Mouse (Mus musculus) heart, embryonic 11.5 days (tissue): ENCODE data around the gene Irf2bp1. TPM values are rescaled to one million over a fixed set of nuclear protein-coding genes. Genes with fewer than 3 reads are reported as not detected.

ENCODE experiments used
- ATAC-seq: fragments of 200-750 bp; cut with Nextera tagmentation; replicated peaks from 2 replicates; pipeline ENCODE4 v1.8.0; 2017; ENCODE audit warnings: moderate library complexity; ENCODE audit not compliant: insufficient number of reproducible peaks, low FRiP score, low TSS enrichment
- H3K27ac ChIP-seq: fragments of 300-500 bp; sonication (generic); 2 replicates; pipeline ENCODE4 v1.5.1; 2014; ENCODE audit warnings: mild to moderate bottlenecking, low read depth, low read length
- H3K27me3 ChIP-seq: fragments of 300-500 bp; sonication (generic); 2 replicates; pipeline ENCODE4 v1.6.1; 2014; ENCODE audit warnings: mild to moderate bottlenecking, low read length, mixed read lengths; ENCODE audit not compliant: control insufficient read depth, insufficient read depth
- H3K36me3 ChIP-seq: fragments of 300-500 bp; sonication (generic); 2 replicates; pipeline ENCODE4 v1.6.1; 2014; ENCODE audit warnings: mild to moderate bottlenecking, low read length, moderate library complexity, mixed read lengths; ENCODE audit not compliant: control insufficient read depth, insufficient read depth
- H3K4me1 ChIP-seq: fragments of 300-500 bp; sonication (generic); 2 replicates; pipeline ENCODE4 v1.6.1; 2014; ENCODE audit warnings: low read length; ENCODE audit not compliant: control insufficient read depth, insufficient read depth
- H3K4me2 ChIP-seq: fragments of 300-500 bp; sonication (generic); 2 replicates; pipeline ENCODE4 v1.6.1; 2014; ENCODE audit warnings: mild to moderate bottlenecking, moderate library complexity
- H3K4me3 ChIP-seq: fragments of 300-500 bp; sonication (generic); 2 replicates; pipeline ENCODE4 v1.5.1; 2014; ENCODE audit warnings: low read depth, low read length
- H3K9ac ChIP-seq: fragments of 300-500 bp; sonication (generic); 2 replicates; pipeline ENCODE4 v1.6.1; 2014; ENCODE audit warnings: mild to moderate bottlenecking, low read depth, low read length, moderate library complexity
- H3K9me3 ChIP-seq: fragments of 300-500 bp; sonication (generic); replicated peaks from 2 replicates; pipeline ENCODE4 v1.6.1; 2016; ENCODE audit warnings: low read length; ENCODE audit not compliant: control insufficient read depth
- WGBS: fragments of 180-500 bp; shearing (Covaris S2); extraction: QIAGEN DNeasy Blood & Tissue Kit; methylation state at CpG from one replicate; pipeline ENCODE4 v1.1.7; 2014; ENCODE audit not compliant: insufficient replicate concordance; 5-methylcytosine and 5-hydroxymethylcytosine counted together
- polyA plus RNA-seq: library from polyadenylated mRNA; unstranded; fragments of >200 nt; fragmentation: Nextera tagmentation; extraction: Ambion mirVana; gene quantifications from 2 replicates; pipeline ENCODE4 v1.2.1, GENCODE M21; 2014

The Irf2bp1 gene
- polyA plus RNA-seq: 13.9 and 14.2 TPM in 2 replicates

DNA sequence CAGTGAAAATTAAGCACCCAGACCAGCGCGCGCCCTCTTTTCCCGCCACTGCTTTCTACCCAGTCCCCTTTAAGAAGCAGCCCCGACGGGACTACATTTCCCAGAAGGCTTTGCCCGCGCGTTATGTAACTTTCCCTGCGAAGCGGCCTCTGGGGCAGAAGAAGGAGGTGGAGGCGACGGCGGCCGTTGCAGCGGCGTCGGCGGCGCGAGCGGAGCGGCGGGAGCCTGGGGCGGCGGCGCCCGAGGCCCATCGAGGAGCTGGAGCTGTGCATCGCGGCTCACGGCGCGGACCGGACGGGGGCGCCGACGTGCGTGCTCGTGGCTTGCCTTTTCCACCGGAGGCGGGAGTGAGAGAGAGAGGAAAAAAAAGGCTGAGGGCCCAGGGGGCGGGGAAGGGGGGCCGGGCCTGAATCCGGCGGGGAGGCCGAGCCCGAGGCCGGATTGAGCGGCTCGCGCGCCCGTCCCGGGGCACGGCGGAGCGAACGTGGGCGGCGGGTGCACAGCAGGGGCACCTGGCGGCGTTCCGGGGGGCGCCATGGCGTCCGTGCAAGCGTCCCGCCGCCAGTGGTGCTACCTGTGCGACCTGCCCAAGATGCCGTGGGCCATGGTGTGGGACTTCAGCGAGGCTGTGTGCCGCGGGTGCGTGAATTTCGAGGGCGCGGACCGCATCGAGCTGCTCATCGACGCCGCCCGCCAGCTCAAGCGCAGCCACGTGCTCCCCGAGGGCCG lies at the start of gene Irf2bp1:
Gene Irf2bp1 (plus strand): TSS at position 143 of the 729 bp plus-strand sequence.
- no peaks in the 10 kb centered on the region for H3K9me3 ChIP-seq
- under 1% methylated on average over 90 of the region's 90 CpGs for WGBS

GRCm38 (mm10) chr7:18957569-18958383 lies 46.1 kb upstream of the Irf2bp1 start:
- Histone ChIP-seq H3K27ac (no peak overlapping the region), H3K27me3 (peaks cover 55% of the 10 kb centered on the region), H3K9ac (peak overlapping the region; percentile 54), H3K4me3 (peak overlapping the region; percentile 62), H3K36me3 (no peaks in the 10 kb centered on the region), H3K4me1 (peaks cover 7% of the 10 kb centered on the region; the same call in 1 of the 2 replicates), H3K9me3 (no peaks in the 10 kb centered on the region), H3K4me2 (peak overlapping the region; percentile 98)
- peak; percentile 71 for ATAC-seq
- under 1% methylated on average over 98 of the region's 107 CpGs for WGBS

More for the DNA sequence above, at the start of gene Irf2bp1:
- Histone ChIP-seq H3K27ac (peak within 1 kb of the TSS; percentile 88), H3K36me3 (peaks cover 10% of the 10 kb centered on the region; the same call in 1 of the 2 replicates), H3K27me3 (no peaks in the 10 kb centered on the region), H3K9ac (peak within 1 kb of the TSS; percentile 91), H3K4me3 (peak within 1 kb of the TSS; percentile 85), H3K4me2 (peak within 1 kb of the TSS; percentile 100), H3K4me1 (peaks cover 29% of the 10 kb centered on the region)
- ATAC-seq: peak; percentile 46

- peaks cover 61% of the 10 kb centered on the region for H3K27me3 ChIP-seq
- peak; percentile 17 for ATAC-seq
Measured at GRCm38 (mm10) chr7:18958384-18958766, 45.5 kb upstream of the Irf2bp1 start.

GRCm38 (mm10) chr7:18959446-18959845 lies 44.4 kb upstream of the Irf2bp1 start:
- Histone ChIP-seq H3K4me3 (no peak overlapping the region), H3K4me1 (peaks cover 11% of the 10 kb centered on the region; the same call in 1 of the 2 replicates), H3K9me3 (no peaks in the 10 kb centered on the region), H3K4me2 (peak overlapping the region; percentile 20; the same call in 1 of the 2 replicates), H3K36me3 (no peaks in the 10 kb centered on the region), H3K27ac (peak overlapping the region; percentile 24; the same call in 1 of the 2 replicates), H3K9ac (no peak overlapping the region), H3K27me3 (peaks cover 71% of the 10 kb centered on the region)
- ATAC-seq: no peak
- WGBS: 36% methylated on average over 8 of the region's 8 CpGs

More at GRCm38 (mm10) chr7:18958384-18958766, 45.5 kb upstream of the Irf2bp1 start:
- H3K4me1 ChIP-seq: peaks cover 11% of the 10 kb centered on the region; the same call in 1 of the 2 replicates
- H3K36me3 ChIP-seq: no peaks in the 10 kb centered on the region
- peak overlapping the region; percentile 98 for H3K4me2 ChIP-seq
- under 1% methylated on average over 21 of the region's 21 CpGs for WGBS
- H3K27ac ChIP-seq: no peak overlapping the region
- H3K9ac ChIP-seq: peak overlapping the region; percentile 54
- peak overlapping the region; percentile 62 for H3K4me3 ChIP-seq
- H3K9me3 ChIP-seq: no peaks in the 10 kb centered on the region

GRCm38 (mm10) chr7:18962171-18962792 lies 41.6 kb upstream of the Irf2bp1 start:
- Histone ChIP-seq H3K36me3 (no peaks in the 10 kb centered on the region), H3K27ac (no peak overlapping the region), H3K4me2 (peak overlapping the region; percentile 55), H3K9me3 (no peaks in the 10 kb centered on the region), H3K9ac (no peak overlapping the region), H3K27me3 (peaks cover 72% of the 10 kb centered on the region), H3K4me3 (peak overlapping the region; percentile 18; the same call in 1 of the 2 replicates), H3K4me1 (peaks cover 10% of the 10 kb centered on the region; the same call in 1 of the 2 replicates)
- no peak for ATAC-seq
- WGBS: 2% methylated on average over 17 of the region's 17 CpGs

- Histone ChIP-seq H3K9ac (no peak overlapping the region), H3K9me3 (no peaks in the 10 kb centered on the region), H3K4me1 (peaks cover 6% of the 10 kb centered on the region; the same call in 1 of the 2 replicates), H3K4me3 (peak overlapping the region; percentile 18; the same call in 1 of the 2 replicates), H3K27ac (no peak overlapping the region), H3K36me3 (no peaks in the 10 kb centered on the region), H3K27me3 (peaks cover 68% of the 10 kb centered on the region), H3K4me2 (peak overlapping the region; percentile 55)
- WGBS: 2% methylated on average over 20 of the region's 20 CpGs
- no peak for ATAC-seq
Measured at GRCm38 (mm10) chr7:18962795-18963194, 41.0 kb upstream of the Irf2bp1 start.

DNA sequence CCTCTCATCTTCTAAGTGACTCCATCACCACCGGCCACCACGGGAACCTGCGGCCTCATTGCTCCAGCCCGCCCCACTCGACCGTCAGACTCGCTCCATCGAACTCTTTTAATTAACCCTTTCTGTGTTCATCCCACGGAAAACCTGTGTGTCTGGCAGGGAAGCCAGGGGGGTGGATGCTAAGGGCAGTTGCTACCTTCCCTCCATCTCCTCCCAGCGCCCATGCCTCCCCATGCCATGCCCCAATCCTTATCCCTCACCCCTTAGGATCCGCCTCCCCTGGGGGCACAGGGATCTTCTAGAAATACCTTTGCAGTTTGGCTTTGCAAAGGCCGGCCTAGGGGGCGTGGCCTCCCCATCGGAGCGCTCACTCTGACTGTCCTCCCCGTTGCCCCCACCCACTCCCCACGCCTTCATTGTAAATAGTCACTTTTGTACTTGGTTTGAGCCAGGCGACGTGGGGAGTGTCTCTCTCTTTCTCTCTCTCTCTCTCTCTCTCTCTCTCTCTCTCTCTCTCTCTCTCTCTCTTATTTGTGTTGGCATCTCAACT lies 40.5 kb upstream of the Irf2bp1 start:
- H3K4me3 ChIP-seq: no peak overlapping the region
- H3K4me1 ChIP-seq: peaks cover 6% of the 10 kb centered on the region; the same call in 1 of the 2 replicates
- no peak overlapping the region for H3K27ac ChIP-seq
- ATAC-seq: no peak
- H3K4me2 ChIP-seq: peak overlapping the region; percentile 55
- no peaks in the 10 kb centered on the region for H3K36me3 ChIP-seq
- WGBS: under 1% methylated on average over 19 of the region's 19 CpGs
- peaks cover 65% of the 10 kb centered on the region for H3K27me3 ChIP-seq
- no peaks in the 10 kb centered on the region for H3K9me3 ChIP-seq
- H3K9ac ChIP-seq: no peak overlapping the region

GRCm38 (mm10) chr7:18965312-18965711 lies 38.5 kb upstream of the Irf2bp1 start:
- H3K4me1 ChIP-seq: peaks cover 6% of the 10 kb centered on the region; the same call in 1 of the 2 replicates
- ATAC-seq: no peak
- no peak overlapping the region for H3K4me2 ChIP-seq
- no peak overlapping the region for H3K4me3 ChIP-seq
- no peak overlapping the region for H3K27ac ChIP-seq
- 68% methylated on average over 5 of the region's 5 CpGs for WGBS
- peaks cover 52% of the 10 kb centered on the region for H3K27me3 ChIP-seq
- H3K9me3 ChIP-seq: no peaks in the 10 kb centered on the region
- H3K36me3 ChIP-seq: no peaks in the 10 kb centered on the region
- no peak overlapping the region for H3K9ac ChIP-seq
